Mouse (Mus musculus): ENCODE measurements around the gene Eef1g. TPM values are rescaled to one million over a fixed set of nuclear protein-coding genes. Genes with fewer than 3 reads are reported as not detected.
A peak's percentile ranks its signal among the peaks of the same experiment; 100 is the strongest.
"Not testable (repeated sequence)": the region's sequence is repeated elsewhere in the genome, so short reads cannot be mapped to it uniquely, and the experiment has no call there.

Gene Eef1g
- total and polyA plus RNA-seq, 3 experiments, result 237 to 955 (median 647) TPM

DNA sequence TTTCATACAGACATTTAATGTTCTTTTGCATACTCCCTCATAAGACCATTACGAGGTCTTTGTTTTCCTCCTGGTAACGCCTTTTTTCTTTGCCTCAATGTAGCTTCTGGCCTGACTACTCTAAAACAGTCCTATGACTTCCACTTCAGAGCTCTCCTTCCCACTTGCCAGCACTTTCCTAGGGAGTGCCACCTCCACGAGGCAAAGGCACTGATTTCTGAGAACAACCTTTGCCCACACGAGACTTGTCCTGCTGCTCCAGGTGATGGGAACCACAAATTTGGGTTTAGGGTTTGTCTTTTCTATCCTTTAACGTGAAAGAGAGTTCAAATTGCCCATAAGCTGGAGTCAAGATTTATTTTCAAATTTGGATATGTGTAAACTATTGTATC, 647 bp upstream of the Eef1g start:
- H3K4me3 ChIP-seq (ENCODE audit: low read depth, low read length), result peak overlapping the region; percentile 82
- H3K36me3 ChIP-seq (replicated peaks), result peaks cover 91% of the 10 kb centered on the region
- ATAC-seq (ENCODE audit: extremely low read depth, insufficient number of reproducible peaks, low FRiP score, poor library complexity, severe bottlenecking) (no peak), DNase-seq (ENCODE audit: low spot score) (no peak)
- H3K9me3 ChIP-seq (replicated peaks), result no peaks in the 10 kb centered on the region
- no peak for TF ChIP-seq GATA1 (IDR thresholded peaks at IDR 0.05; ENCODE audit: borderline replicate concordance, low read length)
- no peak for TF ChIP-seq TAL1 (conservative IDR thresholded peaks at IDR 0.05; ENCODE audit: low read depth, low read length)
- no peak for TF ChIP-seq GATA2 (IDR thresholded peaks at IDR 0.05; ENCODE audit: borderline replicate concordance, low read depth, low read length)
- no peak for TF ChIP-seq POLR2AphosphoS5 (IDR thresholded peaks at IDR 0.05; ENCODE audit: insufficient replicate concordance, low read depth, low read length)
- no peak for TF ChIP-seq CTCF (IDR thresholded peaks at IDR 0.05; ENCODE audit: low read depth, low read length)
- H3K27me3 ChIP-seq (ENCODE audit: insufficient read depth, low read length), result no peaks in the 10 kb centered on the region
- H3K4me1 ChIP-seq (ENCODE audit: insufficient read depth, low read depth, low read length), result peaks cover 64% of the 10 kb centered on the region

DNA sequence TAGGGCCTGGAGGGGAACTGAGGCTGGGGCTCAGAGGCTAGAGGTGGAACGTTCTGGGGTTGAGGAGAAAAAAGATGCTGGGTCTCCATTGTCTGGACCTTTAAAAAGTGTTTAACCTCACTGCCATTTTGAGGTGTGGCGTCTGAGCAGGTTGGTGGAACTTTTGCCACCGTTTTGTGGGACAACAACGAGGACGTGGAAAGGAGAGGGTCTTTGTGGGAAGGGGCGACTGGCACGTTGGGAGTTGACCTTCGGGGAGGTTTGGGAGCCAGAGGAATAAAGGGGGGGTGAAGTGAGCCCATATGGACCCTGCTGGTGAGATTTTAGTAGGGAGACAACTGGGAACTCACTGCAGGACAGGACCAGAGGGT, 517 bp downstream of the Eef1g start:
- Histone ChIP-seq H3K9me3 (replicated peaks) (no peaks in the 10 kb centered on the region), H3K36me3 (replicated peaks) (peaks cover 91% of the 10 kb centered on the region), H3K4me1 (ENCODE audit: insufficient read depth, low read depth, low read length) (peaks cover 68% of the 10 kb centered on the region), H3K27me3 (ENCODE audit: insufficient read depth, low read length) (no peaks in the 10 kb centered on the region), H3K4me3 (ENCODE audit: low read depth, low read length) (peak overlapping the region; percentile 82)
- TF ChIP-seq GATA1 (IDR thresholded peaks at IDR 0.05; ENCODE audit: borderline replicate concordance, low read length) (no peak), POLR2AphosphoS5 (IDR thresholded peaks at IDR 0.05; ENCODE audit: insufficient replicate concordance, low read depth, low read length) (no peak), GATA2 (IDR thresholded peaks at IDR 0.05; ENCODE audit: borderline replicate concordance, low read depth, low read length) (no peak), TAL1 (conservative IDR thresholded peaks at IDR 0.05; ENCODE audit: low read depth, low read length) (no peak), CTCF (IDR thresholded peaks at IDR 0.05; ENCODE audit: low read depth, low read length) (no peak)
- ATAC-seq (ENCODE audit: extremely low read depth, insufficient number of reproducible peaks, low FRiP score, poor library complexity, severe bottlenecking), result no peak
- DNase-seq (ENCODE audit: low spot score), result no peak

DNA sequence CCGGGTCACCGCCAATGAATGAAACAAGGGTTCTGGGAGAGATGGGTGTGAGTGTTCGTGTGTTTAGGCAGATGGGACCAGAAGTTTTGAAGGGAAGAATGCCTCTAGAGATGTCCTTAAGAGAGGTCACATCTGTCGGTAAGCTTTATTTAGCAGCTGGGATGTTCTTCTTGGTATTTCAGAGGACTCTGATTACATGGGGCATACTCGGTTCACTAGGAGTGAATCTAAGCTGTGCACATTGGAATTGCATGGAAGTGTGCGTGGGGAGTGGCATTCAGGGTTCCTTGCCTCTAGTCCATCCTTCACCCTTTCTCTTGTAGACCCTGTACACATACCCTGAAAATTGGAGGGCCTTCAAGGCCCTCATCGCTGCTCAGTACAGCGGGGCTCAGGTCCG, 1.1 kb downstream of the Eef1g start:
- Histone ChIP-seq H3K9me3 (replicated peaks) (no peaks in the 10 kb centered on the region), H3K36me3 (replicated peaks) (peaks cover 91% of the 10 kb centered on the region), H3K4me3 (ENCODE audit: low read depth, low read length) (peak overlapping the region; percentile 82), H3K4me1 (ENCODE audit: insufficient read depth, low read depth, low read length) (peaks cover 69% of the 10 kb centered on the region), H3K27me3 (ENCODE audit: insufficient read depth, low read length) (no peaks in the 10 kb centered on the region)
- TF ChIP-seq GATA1 (IDR thresholded peaks at IDR 0.05; ENCODE audit: borderline replicate concordance, low read length) (no peak), POLR2AphosphoS5 (IDR thresholded peaks at IDR 0.05; ENCODE audit: insufficient replicate concordance, low read depth, low read length) (no peak), CTCF (IDR thresholded peaks at IDR 0.05; ENCODE audit: low read depth, low read length) (no peak), TAL1 (conservative IDR thresholded peaks at IDR 0.05; ENCODE audit: low read depth, low read length) (no peak), GATA2 (IDR thresholded peaks at IDR 0.05; ENCODE audit: borderline replicate concordance, low read depth, low read length) (no peak)
- no peak for ATAC-seq (ENCODE audit: extremely low read depth, insufficient number of reproducible peaks, low FRiP score, poor library complexity, severe bottlenecking)
- DNase-seq (ENCODE audit: low spot score), result no peak

DNA sequence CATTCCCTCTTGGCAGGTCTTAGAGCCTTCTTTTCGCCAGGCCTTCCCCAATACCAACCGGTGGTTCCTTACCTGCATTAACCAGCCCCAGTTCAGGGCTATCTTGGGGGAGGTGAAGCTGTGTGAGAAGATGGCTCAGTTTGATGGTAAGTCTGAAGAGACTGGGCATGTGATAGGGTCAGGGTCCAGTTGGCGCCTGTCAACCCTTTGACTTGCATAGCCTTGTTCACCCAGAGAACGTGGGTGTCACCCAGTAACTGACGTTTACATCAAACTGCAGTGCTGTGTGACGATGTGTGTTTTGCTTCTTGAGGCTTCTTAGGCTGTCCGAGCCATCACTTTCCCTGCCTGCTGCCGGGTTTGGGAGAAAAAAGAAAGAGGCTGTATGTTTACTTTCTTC, 5.7 kb downstream of the Eef1g start:
- not testable (repeated sequence) for H3K9me3 ChIP-seq (replicated peaks); ATAC-seq (ENCODE audit: extremely low read depth, insufficient number of reproducible peaks, low FRiP score, poor library complexity, severe bottlenecking); H3K27me3 ChIP-seq (ENCODE audit: insufficient read depth, low read length); DNase-seq (ENCODE audit: low spot score)
- Histone ChIP-seq H3K36me3 (replicated peaks) (peaks cover 98% of the 10 kb centered on the region), H3K4me1 (ENCODE audit: insufficient read depth, low read depth, low read length) (peaks cover 82% of the 10 kb centered on the region), H3K4me3 (ENCODE audit: low read depth, low read length) (peak overlapping the region; percentile 38; the same call in 1 of the 2 replicates)

DNA sequence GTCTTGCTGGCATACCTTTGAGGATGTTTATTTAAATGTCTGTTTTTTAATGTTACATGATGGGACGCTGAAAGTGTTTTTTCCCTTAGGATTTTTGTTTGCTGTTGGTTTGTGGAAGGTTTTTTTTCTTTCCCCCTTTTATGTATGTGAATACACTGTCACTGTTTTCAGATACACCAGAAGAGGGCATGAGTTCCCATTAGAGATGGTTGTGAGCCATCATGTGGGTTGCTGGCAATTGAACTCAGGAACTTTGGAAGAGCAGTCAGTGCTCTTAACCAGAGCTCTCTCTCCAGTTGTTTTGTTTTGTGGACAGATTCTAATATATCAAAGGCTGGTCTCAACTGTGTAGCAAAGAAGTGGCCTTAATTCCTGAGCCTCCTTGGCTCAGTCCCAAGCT, 7.8 kb downstream of the Eef1g start:
- no peak for DNase-seq (ENCODE audit: low spot score)
- TF ChIP-seq CTCF (IDR thresholded peaks at IDR 0.05; ENCODE audit: low read depth, low read length) (no peak), GATA2 (IDR thresholded peaks at IDR 0.05; ENCODE audit: borderline replicate concordance, low read depth, low read length) (no peak), TAL1 (conservative IDR thresholded peaks at IDR 0.05; ENCODE audit: low read depth, low read length) (no peak), POLR2AphosphoS5 (IDR thresholded peaks at IDR 0.05; ENCODE audit: insufficient replicate concordance, low read depth, low read length) (no peak), GATA1 (IDR thresholded peaks at IDR 0.05; ENCODE audit: borderline replicate concordance, low read length) (no peak)
- H3K9me3 ChIP-seq (replicated peaks), result no peaks in the 10 kb centered on the region
- peaks cover 99% of the 10 kb centered on the region for H3K36me3 ChIP-seq (replicated peaks)
- no peak for ATAC-seq (ENCODE audit: extremely low read depth, insufficient number of reproducible peaks, low FRiP score, poor library complexity, severe bottlenecking)
- H3K4me1 ChIP-seq (ENCODE audit: insufficient read depth, low read depth, low read length), result peaks cover 88% of the 10 kb centered on the region
- peak overlapping the region; percentile 13; the same call in 1 of the 2 replicates for H3K4me3 ChIP-seq (ENCODE audit: low read depth, low read length)
- H3K27me3 ChIP-seq (ENCODE audit: insufficient read depth, low read length), result no peaks in the 10 kb centered on the region

DNA sequence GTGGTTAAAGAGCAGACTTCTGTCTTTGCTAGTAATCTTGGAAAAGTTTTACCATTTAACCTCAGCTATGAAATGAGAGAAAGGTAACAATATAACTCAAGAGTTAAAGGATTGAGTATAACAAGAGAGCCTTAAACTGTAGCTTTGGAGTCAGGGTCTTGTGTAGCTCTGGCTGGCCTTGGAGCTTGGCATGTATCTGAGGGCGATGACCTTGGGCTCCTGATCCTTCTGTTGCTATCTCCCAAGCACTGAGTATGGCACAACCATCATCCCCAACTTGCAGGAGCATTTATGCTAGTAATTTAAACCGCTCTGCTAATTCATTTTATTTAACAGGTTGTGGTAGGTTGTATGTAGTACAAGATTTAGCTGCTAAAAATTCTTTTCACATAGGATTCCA, 8.7 kb downstream of the Eef1g start:
- Histone ChIP-seq H3K4me1 (ENCODE audit: insufficient read depth, low read depth, low read length) (peaks cover 88% of the 10 kb centered on the region), H3K9me3 (replicated peaks) (no peaks in the 10 kb centered on the region)

DNA sequence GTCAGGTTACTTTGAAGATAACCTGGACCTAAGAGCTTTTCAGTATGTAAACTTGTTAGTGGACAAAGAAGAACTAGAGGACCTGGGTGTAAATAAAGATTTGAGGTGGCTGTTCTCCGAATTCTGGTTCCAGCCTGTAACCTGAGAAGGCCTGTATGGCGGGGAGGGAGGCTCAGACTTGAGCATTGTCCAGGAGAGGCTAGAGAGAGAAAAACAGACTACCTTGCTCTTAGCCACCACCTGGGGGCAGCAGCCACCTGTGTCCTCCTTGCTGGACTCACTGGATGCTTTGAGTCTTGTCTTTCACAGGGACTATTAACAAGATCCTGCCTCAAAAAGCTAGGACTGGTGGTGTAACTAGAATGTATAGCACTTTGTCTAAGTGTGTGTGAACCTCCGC, 9.7 kb downstream of the Eef1g start:
- DNase-seq (ENCODE audit: low spot score), result no peak
- H3K36me3 ChIP-seq (replicated peaks), result peaks cover 98% of the 10 kb centered on the region
- no peak for ATAC-seq (ENCODE audit: extremely low read depth, insufficient number of reproducible peaks, low FRiP score, poor library complexity, severe bottlenecking)
- H3K27me3 ChIP-seq (ENCODE audit: insufficient read depth, low read length), result no peaks in the 10 kb centered on the region
- no peak overlapping the region for H3K4me3 ChIP-seq (ENCODE audit: low read depth, low read length)
- peaks cover 88% of the 10 kb centered on the region for H3K4me1 ChIP-seq (ENCODE audit: insufficient read depth, low read depth, low read length)
- no peaks in the 10 kb centered on the region for H3K9me3 ChIP-seq (replicated peaks)
- TF ChIP-seq GATA1 (IDR thresholded peaks at IDR 0.05; ENCODE audit: borderline replicate concordance, low read length) (no peak), CTCF (IDR thresholded peaks at IDR 0.05; ENCODE audit: low read depth, low read length) (peak; percentile 47; the same call in 1 of the 2 replicates)

More for the DNA sequence above, 8.7 kb downstream of the Eef1g start:
- TF ChIP-seq GATA2 (IDR thresholded peaks at IDR 0.05; ENCODE audit: borderline replicate concordance, low read depth, low read length), result no peak
- TF ChIP-seq CTCF (IDR thresholded peaks at IDR 0.05; ENCODE audit: low read depth, low read length), result no peak
- no peak for TF ChIP-seq POLR2AphosphoS5 (IDR thresholded peaks at IDR 0.05; ENCODE audit: insufficient replicate concordance, low read depth, low read length)
- no peak for TF ChIP-seq TAL1 (conservative IDR thresholded peaks at IDR 0.05; ENCODE audit: low read depth, low read length)
- TF ChIP-seq GATA1 (IDR thresholded peaks at IDR 0.05; ENCODE audit: borderline replicate concordance, low read length), result no peak
- ATAC-seq (ENCODE audit: extremely low read depth, insufficient number of reproducible peaks, low FRiP score, poor library complexity, severe bottlenecking) (no peak), DNase-seq (ENCODE audit: low spot score) (no peak)
- Histone ChIP-seq H3K4me3 (ENCODE audit: low read depth, low read length) (no peak overlapping the region), H3K36me3 (replicated peaks) (peaks cover 99% of the 10 kb centered on the region), H3K27me3 (ENCODE audit: insufficient read depth, low read length) (no peaks in the 10 kb centered on the region)
